Mouse (Mus musculus) testis, adult 2 months (tissue): Measurements from ENCODE around the gene Gm16485.

Experiments
- CTCF ChIP-seq: fragments of 200-500 bp; IDR thresholded peaks from 2 replicates; pipeline ENCODE4 v1.5.1; 2012; ENCODE audit warnings: low read depth, mild to moderate bottlenecking, inconsistent platforms, low read length, moderate library complexity; ENCODE audit not compliant: control insufficient read depth, insufficient read depth, insufficient replicate concordance
- POLR2A ChIP-seq: fragments of 200-500 bp; IDR thresholded peaks from 2 replicates; pipeline ENCODE4 v1.6.1; 2012; ENCODE audit warnings: low read depth, mild to moderate bottlenecking, inconsistent platforms, low read length, moderate library complexity; ENCODE audit not compliant: control insufficient read depth

- no peak for TF ChIP-seq CTCF
- no peak for TF ChIP-seq POLR2A
Measured at GRCm38 (mm10) chr9:8970240-8970639, 1.4 kb upstream of the Gm16485 start.
